In the genomic region with DNA sequence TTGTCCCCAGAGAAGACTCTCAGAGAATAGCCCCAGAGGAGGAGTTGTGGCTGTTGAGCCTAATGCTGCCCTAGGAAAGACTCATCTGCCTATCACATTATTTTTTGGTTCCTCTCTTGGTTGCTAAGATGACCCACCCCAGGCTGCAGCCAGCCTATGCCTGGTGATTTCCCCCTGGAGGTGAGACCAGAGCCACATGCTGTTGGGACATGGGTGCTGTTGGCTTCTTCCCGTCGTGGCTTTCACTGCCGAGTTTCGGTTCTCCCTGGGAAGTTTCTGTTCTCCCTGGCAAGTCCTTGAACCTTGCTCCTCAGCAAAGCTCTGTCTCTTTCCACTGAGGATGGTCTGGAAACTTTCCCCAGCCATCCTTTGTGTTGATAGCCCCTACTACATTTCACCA, we compare ENCODE assay signal across 12 mouse cellular contexts. TPM values are rescaled to one million over a fixed set of nuclear protein-coding genes. Genes with fewer than 3 reads are reported as not detected.
DNase-seq lines count a peak whose midpoint lies in the region; ATAC-seq lines count a peak whose summit lies in the region.
"Had no signal": no experiment of that assay in that cellular context is flagged by ENCODE, and none has a peak within 500 bp of the region (broad histone marks: within the 10 kb centered on the region; RNA-seq: fewer than 3 reads in every experiment).

No protein-coding gene starts in this region.

- no peaks in the 10 kb centered on the region for H3K27me3 ChIP-seq in midbrain, embryonic 10.5 days (ENCODE audit: low read depth, poor library complexity, severe bottlenecking)

- no peak overlapping the region for H3K4me3 ChIP-seq in midbrain, embryonic 10.5 days
- H3K4me3 ChIP-seq: layer of hippocampus, adult 2 months; limb, embryonic 10.5 days had no signal

- peak; percentile 98 for ATAC-seq in common myeloid progenitor, adult 5-6 weeks (replicated peaks; ENCODE audit: low read depth, poor library complexity, severe bottlenecking)
- ATAC-seq: forebrain, postnatal 0 days had no signal

- H3K27ac ChIP-seq in midbrain, embryonic 10.5 days (replicated peaks), result no peak overlapping the region
- H3K27ac ChIP-seq: hindbrain, embryonic 14.5 days; layer of hippocampus, adult 2 months; limb, embryonic 10.5 days had no signal

- H3K4me1 ChIP-seq in midbrain, embryonic 10.5 days, result no peaks in the 10 kb centered on the region
- H3K4me1 ChIP-seq: limb, embryonic 10.5 days had no signal

- DNase-seq in heart, adult 8-10 months (ENCODE audit: low spot score), result peak; percentile 52
- no peak for DNase-seq in heart, postnatal 4 days
- peak; percentile 35 to 41 for DNase-seq in right cerebral cortex, postnatal 10 days (ENCODE audit: low spot score in 2 of 2)
- DNase-seq in right cerebral cortex, postnatal 4 days, result no peak
- peak; percentile 15 for DNase-seq in telencephalon, adult 2 months (ENCODE audit: low read depth, low spot score)
- no peak for DNase-seq in midbrain, embryonic 10.5 days (ENCODE audit: low spot score)
- DNase-seq: forebrain, postnatal 0 days; thymus, postnatal 14 days had no signal

- H3K36me3 ChIP-seq in midbrain, embryonic 10.5 days, result no peaks in the 10 kb centered on the region
- H3K36me3 ChIP-seq: limb, embryonic 10.5 days had no signal

- 81% methylated on average over 4 of the region's 4 CpGs for WGBS in midbrain, embryonic 10.5 days

- H3K9me3 ChIP-seq in midbrain, embryonic 10.5 days (replicated peaks), result no peaks in the 10 kb centered on the region
- H3K9me3 ChIP-seq: limb, embryonic 10.5 days had no signal

RNA-seq across cellular contexts. Expression of a gene that starts 20.0 kb away (rescaled TPM):
- 10 to 100 TPM; 43.8 to 66.2 (median 55.1) TPM for total RNA-seq in heart, adult 8-10 months (2022)
- total RNA-seq in heart, postnatal 4 days (2021), result 10 to 100 TPM; 41.3 to 46.8 TPM
- 8.8 and 19.2 TPM in 2 replicates for total RNA-seq in common myeloid progenitor, adult 5-6 weeks (2017)
- 7.0 and 8.0 TPM in 2 replicates for polyA plus RNA-seq in midbrain, embryonic 10.5 days (2016; fragmentation: Nextera tagmentation; extraction: Ambion mirVana)

Comparison
In these comparisons a context has a peak if more than half of its experiments do, and no peak if none do; other contexts are left out.
1. DNase-seq: peak in heart, adult 8-10 months (single experiment), right cerebral cortex, postnatal 10 days (2 of 2) and telencephalon, adult 2 months (single experiment); none in heart, postnatal 4 days (single experiment), right cerebral cortex, postnatal 4 days (single experiment) and midbrain, embryonic 10.5 days (single experiment).